Mouse (Mus musculus): Measurements from ENCODE around the gene Cldn34c4. TPM values are rescaled to one million over a fixed set of nuclear protein-coding genes. Genes with fewer than 3 reads are reported as not detected.

The Cldn34c4 gene
- total RNA-seq (2017) = not detected in 2 replicates

GRCm38 (mm10) chrX:127736454-127736853 lies at the start of gene Cldn34c4:
Cldn34c4 (minus strand) TSS chrX:127736554.
- no peak for ATAC-seq (ENCODE audit: extremely low read depth, insufficient number of reproducible peaks, low FRiP score, poor library complexity, severe bottlenecking)

- ATAC-seq (ENCODE audit: extremely low read depth, insufficient number of reproducible peaks, low FRiP score, poor library complexity, severe bottlenecking) = no peak
Measured at GRCm38 (mm10) chrX:127747062-127747461, 10.7 kb upstream of the Cldn34c4 start.
